Comparison of ENCODE assay signal across 11 mouse cellular contexts in genomic region chr8:108897347-108898100, GRCm38 (mm10).
A peak's percentile ranks its signal among the peaks of the same experiment; 100 is the strongest.
DNase-seq lines count a peak whose midpoint lies in the region; ATAC-seq lines count a peak whose summit lies in the region.
"Had no signal": no experiment of that assay in that cellular context is flagged by ENCODE, and none has a peak within 500 bp of the region (broad histone marks: within the 10 kb centered on the region; RNA-seq: fewer than 3 reads in every experiment).

No protein-coding gene starts in this region.

- H3K9me3 ChIP-seq in kidney, embryonic 16.5 days (ENCODE audit: low read length), result no peaks in the 10 kb centered on the region
- H3K9me3 ChIP-seq in embryonic facial prominence, embryonic 12.5 days, result no peaks in the 10 kb centered on the region
- no peaks in the 10 kb centered on the region for H3K9me3 ChIP-seq in midbrain, embryonic 14.5 days (ENCODE audit: control insufficient read depth, low read length)
- H3K9me3 ChIP-seq: neural tube, embryonic 12.5 days had no signal

- H3K27ac ChIP-seq in kidney, embryonic 16.5 days (ENCODE audit: low read length), result peak overlapping the region; percentile 74
- H3K27ac ChIP-seq in embryonic facial prominence, embryonic 12.5 days, result peak overlapping the region; percentile 78; the same call in 1 of the 2 replicates
- peak overlapping the region; percentile 70; the same call in 1 of the 2 replicates for H3K27ac ChIP-seq in midbrain, embryonic 14.5 days (replicated peaks; ENCODE audit: low read depth, low read length)
- H3K27ac ChIP-seq: neural tube, embryonic 12.5 days had no signal

- no peak overlapping the region for H3K4me3 ChIP-seq in kidney, embryonic 16.5 days (ENCODE audit: low read length)
- no peak overlapping the region for H3K4me3 ChIP-seq in embryonic facial prominence, embryonic 12.5 days
- H3K4me3 ChIP-seq in midbrain, embryonic 14.5 days (replicated peaks; ENCODE audit: low read depth, low read length), result no peak overlapping the region
- H3K4me3 ChIP-seq: neural tube, embryonic 12.5 days had no signal

- H3K27me3 ChIP-seq in kidney, embryonic 16.5 days (ENCODE audit: insufficient read depth, low read length), result no peaks in the 10 kb centered on the region
- no peaks in the 10 kb centered on the region for H3K27me3 ChIP-seq in embryonic facial prominence, embryonic 12.5 days
- peaks cover 4% of the 10 kb centered on the region; the same call in 1 of the 2 replicates for H3K27me3 ChIP-seq in midbrain, embryonic 14.5 days (ENCODE audit: control insufficient read depth, insufficient read depth, low read length)
- H3K27me3 ChIP-seq: neural tube, embryonic 12.5 days had no signal

- H3K9ac ChIP-seq in kidney, embryonic 16.5 days (replicated peaks; ENCODE audit: low read length), result no peak overlapping the region; the same call in 1 of the 2 replicates
- H3K9ac ChIP-seq in embryonic facial prominence, embryonic 12.5 days, result no peak overlapping the region
- no peak overlapping the region; the same call in 1 of the 2 replicates for H3K9ac ChIP-seq in midbrain, embryonic 14.5 days (replicated peaks; ENCODE audit: low read length)
- H3K9ac ChIP-seq: liver, postnatal 0 days had no signal

- peaks cover 56% of the 10 kb centered on the region for H3K4me1 ChIP-seq in kidney, embryonic 16.5 days (ENCODE audit: insufficient read depth, low read length)
- H3K4me1 ChIP-seq in embryonic facial prominence, embryonic 12.5 days, result peaks cover 71% of the 10 kb centered on the region
- peaks cover 66% of the 10 kb centered on the region for H3K4me1 ChIP-seq in midbrain, embryonic 14.5 days (ENCODE audit: control insufficient read depth, insufficient read depth, low read length)

- no peaks in the 10 kb centered on the region for H3K36me3 ChIP-seq in kidney, embryonic 16.5 days (ENCODE audit: insufficient read depth, low read length)
- no peaks in the 10 kb centered on the region; the same call in 1 of the 2 replicates for H3K36me3 ChIP-seq in embryonic facial prominence, embryonic 12.5 days
- H3K36me3 ChIP-seq in midbrain, embryonic 14.5 days (ENCODE audit: control insufficient read depth, insufficient read depth, low read length), result peaks cover 5% of the 10 kb centered on the region; the same call in 1 of the 2 replicates

- DNase-seq in cerebellum, postnatal 10 days, result peak; percentile 51 to 63
- no peak for DNase-seq in cerebellum, adult 9-11 months
- DNase-seq in kidney, postnatal 25 days, result no peak
- DNase-seq in midbrain, embryonic 14.5 days, result no peak
- no peak for DNase-seq in layer of hippocampus, postnatal 10 days (ENCODE audit: low spot score in 2 of 2)
- DNase-seq: gastrocnemius, postnatal 25 days; liver, postnatal 0 days had no signal

- ATAC-seq in kidney, embryonic 16.5 days (ENCODE audit: low FRiP score, low TSS enrichment), result no peak
- no peak for ATAC-seq in embryonic facial prominence, embryonic 12.5 days (ENCODE audit: insufficient number of reproducible peaks, insufficient read depth, low FRiP score, low TSS enrichment)
- no peak for ATAC-seq in midbrain, embryonic 14.5 days (ENCODE audit: low FRiP score, low TSS enrichment)
- ATAC-seq in CD4-positive, CD25-positive, alpha-beta regulatory T cell, adult 4 months, result no peak
- ATAC-seq: liver, postnatal 0 days had no signal

- WGBS in kidney, embryonic 16.5 days, result 61% methylated on average over 7 of the region's 7 CpGs
- 59% methylated on average over 7 of the region's 7 CpGs for WGBS in embryonic facial prominence, embryonic 12.5 days
- 54% methylated on average over 7 of the region's 7 CpGs for WGBS in midbrain, embryonic 14.5 days

- no peak overlapping the region for H3K4me2 ChIP-seq in kidney, embryonic 16.5 days (replicated peaks; ENCODE audit: low read depth, low read length)
- no peak overlapping the region for H3K4me2 ChIP-seq in embryonic facial prominence, embryonic 12.5 days (replicated peaks)
- H3K4me2 ChIP-seq in midbrain, embryonic 14.5 days (ENCODE audit: low read length), result no peak overlapping the region

Comparison
In these comparisons a context has a peak if more than half of its experiments do, and no peak if none do; other contexts are left out.
1. DNase-seq: peak in cerebellum, postnatal 10 days (2 of 2); none in cerebellum, adult 9-11 months (single experiment), kidney, postnatal 25 days (0 of 2), midbrain, embryonic 14.5 days (single experiment) and layer of hippocampus, postnatal 10 days (0 of 2).
2. Peak in every context shown above with its lines, with median percentiles within 50 percentile points of each other: H3K27ac ChIP-seq.